Mouse (Mus musculus) gastrocnemius, postnatal 14 days (tissue): Measurements from ENCODE around the gene Rapgef1. TPM values are rescaled to one million over a fixed set of nuclear protein-coding genes. Genes with fewer than 3 reads are reported as not detected.
"Not testable (repeated sequence)": the region's sequence is repeated elsewhere in the genome, so short reads cannot be mapped to it uniquely, and the experiment has no call there.

Experiments
- DNase-seq: peaks from one replicate; pipeline ENCODE4 v3.0.0; 2021; ENCODE audit warnings: mixed read lengths
- intact Hi-C: fragments of 180-260 bp; cut with DNase I; formaldehyde crosslinking; loops from one replicate; pipeline ENCODE4 v1.15.1; 2025; ENCODE audit warnings: low total_unique reads
- total RNA-seq, 2 experiments: library from RNA; stranded (reverse); gene quantifications; 2 replicates each; pipeline ENCODE4 v1.2.3; 2021

The Rapgef1 gene
- total RNA-seq, 2 experiments from 2014 or later = 75.7 to 81.9 TPM

GRCm38 (mm10) chr2:29689495-29689894, 70.0 kb downstream of the Rapgef1 start:
- DNase-seq = no peak
- intact Hi-C loops = no loop called here

- intact Hi-C loops = no loop called here
- no peak for DNase-seq
Observed at GRCm38 (mm10) chr2:29691068-29691467, 71.5 kb downstream of the Rapgef1 start.

GRCm38 (mm10) chr2:29691507-29691906, 72.0 kb downstream of the Rapgef1 start:
- intact Hi-C loops = no loop called here
- DNase-seq = no peak

- no peak for DNase-seq
- intact Hi-C loops = no loop called here
Observed at GRCm38 (mm10) chr2:29692192-29692591, 72.7 kb downstream of the Rapgef1 start.

- no peak for DNase-seq
- intact Hi-C loops = no loop called here
Observed at GRCm38 (mm10) chr2:29696207-29696800, 76.8 kb downstream of the Rapgef1 start.

- no peak for DNase-seq
- intact Hi-C loops = no loop called here
Observed at GRCm38 (mm10) chr2:29698421-29699290, 79.1 kb downstream of the Rapgef1 start.

- DNase-seq = no peak
- intact Hi-C loops = no loop called here
Observed at GRCm38 (mm10) chr2:29700898-29701297, 81.4 kb downstream of the Rapgef1 start.

GRCm38 (mm10) chr2:29701393-29701792, 81.9 kb downstream of the Rapgef1 start:
- no peak for DNase-seq
- intact Hi-C loops = no loop called here

GRCm38 (mm10) chr2:29702189-29702588, 82.7 kb downstream of the Rapgef1 start:
- intact Hi-C loops = no loop called here
- peak; percentile 17 for DNase-seq

GRCm38 (mm10) chr2:29703104-29704081, 83.9 kb downstream of the Rapgef1 start:
- intact Hi-C loops = no loop called here
- DNase-seq = no peak

- peak; percentile 69 for DNase-seq
- intact Hi-C loops = no loop called here
Observed at GRCm38 (mm10) chr2:29705493-29705892, 86.0 kb downstream of the Rapgef1 start.

- DNase-seq = no peak
- intact Hi-C loops = no loop called here
Observed at GRCm38 (mm10) chr2:29706726-29707620, 87.5 kb downstream of the Rapgef1 start.

- DNase-seq = no peak
Observed at GRCm38 (mm10) chr2:29707731-29708130, 88.2 kb downstream of the Rapgef1 start.

GRCm38 (mm10) chr2:29708209-29708608, 88.7 kb downstream of the Rapgef1 start:
- intact Hi-C loops, DNase-seq: not testable (repeated sequence)

More at GRCm38 (mm10) chr2:29707731-29708130, 88.2 kb downstream of the Rapgef1 start:
- intact Hi-C loops = no loop called here

GRCm38 (mm10) chr2:29711038-29711437, 91.5 kb downstream of the Rapgef1 start:
- no peak for DNase-seq

GRCm38 (mm10) chr2:29711877-29712276, 92.4 kb downstream of the Rapgef1 start:
- intact Hi-C loops = no loop called here
- DNase-seq = no peak

More at GRCm38 (mm10) chr2:29711038-29711437, 91.5 kb downstream of the Rapgef1 start:
- intact Hi-C loops = no loop called here

- intact Hi-C loops = no loop called here
- DNase-seq = no peak
Observed at GRCm38 (mm10) chr2:29713501-29713900, 94.0 kb downstream of the Rapgef1 start.

- no peak for DNase-seq
- intact Hi-C loops = no loop called here
Observed at GRCm38 (mm10) chr2:29714127-29714526, 94.6 kb downstream of the Rapgef1 start.

GRCm38 (mm10) chr2:29716143-29716542, 96.6 kb downstream of the Rapgef1 start:
- intact Hi-C loops = no loop called here

More at GRCm38 (mm10) chr2:29716143-29716542, 96.6 kb downstream of the Rapgef1 start:
- no peak for DNase-seq
